Mouse (Mus musculus): ENCODE measurements around the gene Dnajc4.

DNA sequence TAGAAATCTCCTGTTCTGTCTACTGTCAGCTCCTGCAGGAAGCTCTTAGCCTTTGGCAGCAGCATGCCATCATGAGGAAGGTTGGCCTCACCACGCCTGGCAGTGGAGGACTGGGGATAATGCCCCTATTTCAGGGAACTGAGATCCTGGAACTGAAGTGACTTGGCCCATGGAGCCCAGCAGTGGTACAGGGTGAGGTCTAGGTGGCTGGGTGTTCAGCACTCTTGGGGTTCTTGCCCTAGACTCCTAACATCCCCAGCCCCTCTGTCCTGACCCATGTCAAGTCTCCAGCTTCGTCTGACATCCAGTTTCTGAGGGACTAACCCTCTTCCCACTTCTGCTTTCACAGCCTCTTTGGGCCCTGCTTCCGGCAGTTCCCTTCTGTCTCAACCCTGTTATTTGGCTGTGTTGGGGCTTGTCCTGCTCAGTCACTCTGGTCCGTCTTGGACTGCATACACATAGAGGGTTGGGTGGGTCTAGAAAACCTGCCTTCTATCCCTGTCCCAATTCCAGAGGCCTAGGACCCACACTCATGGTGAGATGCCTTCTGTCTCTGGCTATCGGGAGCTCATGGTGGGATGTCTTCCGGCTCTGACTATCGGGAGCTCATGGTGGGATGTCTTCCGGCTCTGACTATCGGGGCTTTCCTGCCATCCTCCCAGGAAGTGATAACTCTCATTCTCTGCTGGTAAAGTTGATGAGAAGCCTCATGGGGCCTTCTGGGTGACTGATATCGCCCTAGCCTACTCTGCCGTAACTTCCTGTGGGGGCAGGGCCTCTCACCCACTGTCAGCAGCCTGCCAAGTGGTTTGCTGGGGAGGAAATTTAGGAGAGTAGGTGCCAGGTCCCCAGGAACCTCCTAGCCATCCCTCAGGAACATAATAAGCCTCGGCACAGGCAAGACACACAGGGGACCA lies 25.4 kb upstream of the Dnajc4 start:
- no peak for TF ChIP-seq POLR2A (IDR thresholded peaks at IDR 0.05; ENCODE audit: insufficient read depth, low read depth, low read length)
- no peak for TF ChIP-seq EP300 (IDR thresholded peaks at IDR 0.05; ENCODE audit: insufficient read depth, low read depth, low read length)
